Mouse (Mus musculus) forebrain, embryonic 10.5 days (tissue): ENCODE measurements around the gene Tspan33. TPM values are rescaled to one million over a fixed set of nuclear protein-coding genes. Genes with fewer than 3 reads are reported as not detected.

Source experiments
- DNase-seq: peaks from one replicate; pipeline ENCODE4 v3.0.0-alpha.2; 2017; ENCODE audit warnings: low spot score; ENCODE audit errors: extremely low spot score
- H3K27ac ChIP-seq: fragments of 300-500 bp; sonication (generic); 2 replicates; pipeline ENCODE4 v1.5.1; 2016; ENCODE audit warnings: mild to moderate bottlenecking
- H3K27me3 ChIP-seq: fragments of 300-500 bp; sonication (generic); 2 replicates; pipeline ENCODE4 v1.6.1; 2016; ENCODE audit warnings: mild to moderate bottlenecking; ENCODE audit not compliant: poor library complexity, severe bottlenecking
- H3K36me3 ChIP-seq: fragments of 300-500 bp; sonication (generic); replicated peaks from 2 replicates; pipeline ENCODE4 v1.6.1; 2016; ENCODE audit warnings: mild to moderate bottlenecking, moderate library complexity
- H3K4me1 ChIP-seq: fragments of 300-500 bp; sonication (generic); 2 replicates; pipeline ENCODE4 v1.6.1; 2016
- H3K4me3 ChIP-seq: fragments of 300-500 bp; sonication (generic); 2 replicates; pipeline ENCODE4 v1.5.1; 2016; ENCODE audit warnings: mild to moderate bottlenecking, moderate library complexity
- H3K9me3 ChIP-seq: fragments of 300-500 bp; sonication (generic); 2 replicates; pipeline ENCODE4 v1.6.1; 2016; ENCODE audit warnings: mild to moderate bottlenecking, moderate library complexity
- WGBS: fragments of 180-500 bp; shearing (Covaris S2); methylation state at CpG from one replicate; pipeline ENCODE4 v1.1.7; 2016; 5-methylcytosine and 5-hydroxymethylcytosine counted together
- polyA plus RNA-seq: library from polyadenylated mRNA; unstranded; fragments of >200 nt; fragmentation: Nextera tagmentation; extraction: Ambion mirVana; gene quantifications from 2 replicates; pipeline ENCODE4 v1.2.1, GENCODE M21; 2016

The Tspan33 gene
- polyA plus RNA-seq, 1 experiment from 2014 or later = 13.3 TPM

DNA sequence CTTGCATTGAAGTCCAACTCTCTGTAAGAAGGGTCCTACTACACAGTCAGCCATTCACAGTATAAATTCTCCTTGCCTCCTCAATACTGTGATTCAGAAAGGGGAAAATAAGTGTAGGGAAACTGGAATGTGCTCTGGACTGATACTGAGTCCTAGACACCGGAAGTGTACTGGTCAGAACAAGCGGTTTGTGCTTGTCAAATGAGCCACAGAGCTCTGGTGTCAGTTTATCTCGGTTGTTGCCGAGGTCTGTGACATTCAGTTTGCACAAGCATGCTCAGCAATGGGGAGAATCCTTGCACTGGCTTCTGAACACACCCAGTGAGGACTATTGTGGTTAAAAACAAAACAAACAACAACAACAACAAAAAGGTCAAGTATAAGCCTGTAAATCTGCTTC, 12.2 kb upstream of the Tspan33 start:
- no peak for DNase-seq
- no peaks in the 10 kb centered on the region for H3K9me3 ChIP-seq
- H3K4me3 ChIP-seq = no peak overlapping the region
- H3K27me3 ChIP-seq = no peaks in the 10 kb centered on the region
- H3K4me1 ChIP-seq = peaks cover 4% of the 10 kb centered on the region; the same call in 1 of the 2 replicates
- H3K36me3 ChIP-seq = no peaks in the 10 kb centered on the region
- WGBS = 89% methylated on average over 4 of the region's 4 CpGs
- H3K27ac ChIP-seq = no peak overlapping the region

DNA sequence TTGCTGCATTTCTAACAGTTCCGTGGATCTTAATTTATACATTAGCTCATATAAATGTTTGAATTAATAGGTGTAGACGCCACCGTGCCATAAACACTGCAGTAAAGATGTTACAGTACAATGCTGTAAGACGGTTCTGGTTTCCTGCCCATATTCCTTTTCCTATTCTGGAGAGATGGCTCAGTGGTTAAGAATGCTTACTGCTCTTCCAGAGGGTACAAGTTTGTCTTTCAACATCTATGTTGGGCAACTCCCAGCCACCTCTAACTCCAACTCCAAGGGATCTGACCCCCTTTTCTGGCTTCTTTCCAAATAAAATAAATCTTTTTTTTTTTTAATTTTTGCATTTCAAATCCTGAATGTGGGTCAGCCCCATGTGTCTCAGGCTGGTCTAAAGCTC, 9.3 kb upstream of the Tspan33 start:
- 86% methylated on average over 4 of the region's 4 CpGs for WGBS
- no peak for DNase-seq

GRCm38 (mm10) chr6:29685952-29686351, 8.1 kb upstream of the Tspan33 start:
- Histone ChIP-seq H3K4me1 (peaks cover 4% of the 10 kb centered on the region; the same call in 1 of the 2 replicates), H3K27ac (no peak overlapping the region), H3K27me3 (peaks cover under 1% of the 10 kb centered on the region; the same call in 1 of the 2 replicates), H3K9me3 (no peaks in the 10 kb centered on the region), H3K4me3 (no peak overlapping the region), H3K36me3 (no peaks in the 10 kb centered on the region)
- 84% methylated on average over 4 of the region's 4 CpGs for WGBS
- no peak for DNase-seq

More for the DNA sequence above, 9.3 kb upstream of the Tspan33 start:
- Histone ChIP-seq H3K4me3 (no peak overlapping the region), H3K4me1 (peaks cover 4% of the 10 kb centered on the region; the same call in 1 of the 2 replicates), H3K27ac (no peak overlapping the region), H3K36me3 (no peaks in the 10 kb centered on the region), H3K27me3 (no peaks in the 10 kb centered on the region), H3K9me3 (no peaks in the 10 kb centered on the region)

DNA sequence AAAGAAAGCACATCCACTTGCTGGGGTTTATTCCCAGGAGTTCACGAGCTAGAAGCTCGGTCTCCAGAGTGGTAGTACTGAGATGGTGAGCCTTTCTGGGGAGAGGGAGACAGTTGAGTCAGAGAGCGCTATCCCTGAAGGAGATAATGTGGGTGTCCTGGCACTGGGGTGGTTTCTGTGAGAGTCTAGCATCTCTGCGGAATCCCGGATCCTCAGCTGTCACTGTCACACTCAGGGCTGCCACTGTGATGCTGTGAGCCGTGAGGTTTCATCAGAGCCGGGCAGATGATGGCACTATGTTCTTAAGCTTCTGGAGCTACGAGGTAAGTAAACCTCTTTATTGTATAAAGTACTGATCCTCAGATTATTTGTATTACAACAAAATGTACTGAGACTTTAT, 4.6 kb upstream of the Tspan33 start:
- 73% methylated on average over 8 of the region's 8 CpGs for WGBS
- no peaks in the 10 kb centered on the region for H3K36me3 ChIP-seq
- peaks cover 31% of the 10 kb centered on the region for H3K27me3 ChIP-seq
- no peak overlapping the region for H3K4me3 ChIP-seq
- no peak for DNase-seq
- no peaks in the 10 kb centered on the region for H3K9me3 ChIP-seq
- no peak overlapping the region for H3K27ac ChIP-seq
- peaks cover 15% of the 10 kb centered on the region for H3K4me1 ChIP-seq

GRCm38 (mm10) chr6:29694375-29695289, 610 bp downstream of the Tspan33 start:
- WGBS = 4% methylated on average over 35 of the region's 35 CpGs
- Histone ChIP-seq H3K4me1 (peaks cover 40% of the 10 kb centered on the region), H3K36me3 (no peaks in the 10 kb centered on the region), H3K27ac (peak overlapping the region; percentile 91), H3K4me3 (peak overlapping the region; percentile 90), H3K27me3 (peaks cover 58% of the 10 kb centered on the region), H3K9me3 (no peaks in the 10 kb centered on the region)
- no peak for DNase-seq

DNA sequence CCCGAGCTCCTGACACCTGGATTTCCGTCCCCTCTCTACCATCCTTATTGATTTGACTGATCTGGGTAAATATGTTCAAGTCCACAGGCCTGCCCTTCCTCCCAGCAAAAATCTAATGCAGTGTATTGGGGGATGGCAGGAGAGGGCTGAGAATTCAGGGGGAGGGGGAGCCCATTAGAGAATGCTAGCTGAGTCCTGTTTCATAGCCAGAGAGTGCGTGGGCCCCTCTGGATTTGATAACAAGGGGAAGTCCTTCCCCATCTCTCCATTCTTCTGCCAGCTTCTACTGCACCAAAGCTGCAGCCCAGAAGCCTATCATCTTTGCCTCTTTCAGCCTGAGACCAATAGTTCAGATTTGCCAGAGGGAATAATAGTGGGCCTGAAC, 1.3 kb downstream of the Tspan33 start:
- no peaks in the 10 kb centered on the region for H3K9me3 ChIP-seq
- 41% methylated on average over 3 of the region's 3 CpGs for WGBS
- peaks cover 58% of the 10 kb centered on the region for H3K27me3 ChIP-seq
- peak overlapping the region; percentile 91 for H3K27ac ChIP-seq
- DNase-seq = no peak
- H3K4me3 ChIP-seq = peak overlapping the region; percentile 90
- no peaks in the 10 kb centered on the region for H3K36me3 ChIP-seq
- peaks cover 40% of the 10 kb centered on the region for H3K4me1 ChIP-seq

GRCm38 (mm10) chr6:29695975-29696374, 2.0 kb downstream of the Tspan33 start:
- no peak for DNase-seq
- H3K4me1 ChIP-seq = peaks cover 40% of the 10 kb centered on the region
- 75% methylated on average over 7 of the region's 7 CpGs for WGBS
- peak overlapping the region; percentile 90 for H3K4me3 ChIP-seq
- H3K9me3 ChIP-seq = no peaks in the 10 kb centered on the region
- peak overlapping the region; percentile 91 for H3K27ac ChIP-seq
- H3K27me3 ChIP-seq = peaks cover 57% of the 10 kb centered on the region
- H3K36me3 ChIP-seq = no peaks in the 10 kb centered on the region

GRCm38 (mm10) chr6:29697139-29697538, 3.1 kb downstream of the Tspan33 start:
- Histone ChIP-seq H3K9me3 (no peaks in the 10 kb centered on the region), H3K4me1 (peaks cover 40% of the 10 kb centered on the region), H3K36me3 (no peaks in the 10 kb centered on the region), H3K4me3 (no peak overlapping the region; the same call in 1 of the 2 replicates), H3K27me3 (peaks cover 46% of the 10 kb centered on the region), H3K27ac (peak overlapping the region; percentile 58; the same call in 1 of the 2 replicates)
- DNase-seq = no peak

DNA sequence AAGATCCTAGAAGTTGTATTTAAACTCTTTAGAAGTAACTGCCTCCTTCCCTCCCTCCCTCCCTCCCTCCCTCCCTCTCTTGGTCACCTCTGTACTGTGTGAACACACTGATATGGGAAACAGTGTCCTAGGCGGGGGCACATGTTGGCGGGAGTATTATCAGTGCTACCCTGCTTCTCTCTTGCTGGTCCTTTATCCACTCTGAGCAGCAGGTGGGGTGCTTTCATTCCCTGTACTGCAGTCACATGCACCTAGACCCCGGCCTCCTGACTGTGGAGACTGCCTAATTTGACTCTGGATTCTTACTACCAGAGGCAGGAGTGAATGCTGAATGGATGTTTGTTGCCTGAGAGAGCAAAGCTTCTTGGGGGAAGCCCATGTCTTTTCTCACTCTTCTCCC, 3.5 kb downstream of the Tspan33 start:
- DNase-seq = no peak

DNA sequence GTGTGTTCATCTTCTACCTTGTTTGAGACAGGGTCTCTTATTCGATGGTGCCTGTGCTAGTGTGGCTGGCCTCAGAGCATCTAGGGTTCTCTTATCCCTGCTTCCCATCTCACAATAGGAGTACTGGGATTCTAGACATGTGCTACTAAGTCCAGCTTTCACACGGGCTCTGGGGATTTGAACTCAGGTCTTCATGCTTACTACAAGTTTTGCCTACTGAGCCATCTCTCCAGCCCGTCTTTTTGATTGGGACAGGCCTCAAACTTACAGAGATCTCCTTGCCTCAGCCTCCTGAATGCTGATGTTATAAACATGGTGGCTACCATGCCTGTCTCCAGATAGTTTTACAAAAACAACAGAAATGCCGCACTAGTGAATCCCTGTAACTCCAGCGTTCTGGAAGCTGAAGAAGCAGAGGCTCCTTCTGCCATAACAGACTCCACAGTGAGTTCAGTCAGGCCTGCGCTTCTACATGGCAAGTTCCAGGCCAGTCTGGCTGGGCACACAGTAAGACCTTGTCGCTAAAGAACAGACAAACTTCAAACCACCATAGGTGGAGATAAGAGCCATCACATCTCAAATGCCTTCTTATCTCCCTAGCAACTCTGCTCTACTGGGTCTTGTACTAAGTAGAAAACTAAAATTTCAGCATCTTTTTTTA, 5.2 kb downstream of the Tspan33 start:
- H3K27me3 ChIP-seq = peaks cover 29% of the 10 kb centered on the region
- H3K4me3 ChIP-seq = no peak overlapping the region
- peaks cover 32% of the 10 kb centered on the region for H3K4me1 ChIP-seq
- H3K9me3 ChIP-seq = no peaks in the 10 kb centered on the region
- 89% methylated on average over 7 of the region's 7 CpGs for WGBS
- DNase-seq = no peak
- no peaks in the 10 kb centered on the region for H3K36me3 ChIP-seq
- no peak overlapping the region for H3K27ac ChIP-seq

More for the DNA sequence above, 3.5 kb downstream of the Tspan33 start:
- Histone ChIP-seq H3K36me3 (no peaks in the 10 kb centered on the region), H3K4me1 (peaks cover 40% of the 10 kb centered on the region), H3K27ac (peak overlapping the region; percentile 26; the same call in 1 of the 2 replicates), H3K27me3 (peaks cover 42% of the 10 kb centered on the region), H3K9me3 (no peaks in the 10 kb centered on the region), H3K4me3 (no peak overlapping the region)
- 46% methylated on average over 3 of the region's 3 CpGs for WGBS

DNA sequence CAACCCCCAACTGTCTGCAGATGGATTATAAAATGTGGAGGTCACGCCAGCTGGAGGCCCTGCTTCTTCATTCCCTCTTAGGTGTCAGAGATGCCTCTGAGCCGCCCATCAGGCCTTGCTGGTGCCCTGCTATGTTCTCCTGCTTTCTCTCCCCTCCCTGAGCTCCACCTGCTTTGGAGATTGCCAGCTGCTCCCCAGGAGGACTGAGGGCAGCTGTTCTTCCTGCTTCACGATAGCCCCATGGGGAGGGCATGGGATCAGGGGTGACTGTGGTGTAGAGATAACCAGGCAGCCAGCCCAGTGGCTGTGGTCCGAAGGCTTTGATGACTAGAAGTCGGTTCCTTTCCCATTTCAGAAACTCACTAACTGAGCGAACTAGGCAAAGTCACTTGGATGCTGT, 7.0 kb downstream of the Tspan33 start:
- Histone ChIP-seq H3K4me1 (peaks cover 16% of the 10 kb centered on the region), H3K27me3 (peaks cover 13% of the 10 kb centered on the region), H3K36me3 (no peaks in the 10 kb centered on the region), H3K27ac (peak overlapping the region; percentile 41), H3K4me3 (no peak overlapping the region), H3K9me3 (no peaks in the 10 kb centered on the region)
- no peak for DNase-seq
- 74% methylated on average over 6 of the region's 6 CpGs for WGBS

GRCm38 (mm10) chr6:29702126-29702525, 8.1 kb downstream of the Tspan33 start:
- WGBS = 92% methylated on average over 3 of the region's 3 CpGs
- Histone ChIP-seq H3K4me3 (no peak overlapping the region), H3K9me3 (no peaks in the 10 kb centered on the region), H3K4me1 (peaks cover 18% of the 10 kb centered on the region), H3K27me3 (peaks cover 11% of the 10 kb centered on the region), H3K27ac (peak overlapping the region; percentile 41; the same call in 1 of the 2 replicates), H3K36me3 (no peaks in the 10 kb centered on the region)
- DNase-seq = no peak

DNA sequence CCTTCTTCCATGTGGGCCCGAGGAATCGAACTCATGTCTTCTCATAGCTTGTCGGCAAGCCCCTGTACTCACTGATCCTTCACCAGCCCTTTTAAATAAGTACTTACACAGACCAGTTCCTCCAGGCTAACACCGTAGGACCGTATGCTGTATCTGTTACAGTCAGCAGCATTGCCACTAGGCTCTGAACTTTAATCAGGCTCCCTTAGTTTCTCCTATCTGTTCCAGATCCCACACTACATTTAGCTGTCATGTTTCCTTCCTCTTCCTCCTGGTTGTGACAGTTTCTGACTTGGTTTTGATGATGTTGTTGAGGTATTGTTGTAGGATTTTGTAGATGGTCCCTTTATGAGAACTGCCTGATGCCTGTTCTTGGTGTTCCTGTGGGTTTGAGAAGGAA, 10.1 kb downstream of the Tspan33 start:
- DNase-seq = no peak
- no peaks in the 10 kb centered on the region for H3K36me3 ChIP-seq
- 89% methylated on average over 5 of the region's 5 CpGs for WGBS
- H3K27me3 ChIP-seq = peaks cover 8% of the 10 kb centered on the region; the same call in 1 of the 2 replicates
- H3K9me3 ChIP-seq = no peaks in the 10 kb centered on the region
- no peak overlapping the region for H3K27ac ChIP-seq
- peaks cover 28% of the 10 kb centered on the region for H3K4me1 ChIP-seq
- H3K4me3 ChIP-seq = no peak overlapping the region
